Mouse (Mus musculus) left cerebral cortex, adult 2 months (tissue): Measurements from ENCODE around the gene Slc4a4. TPM values are rescaled to one million over a fixed set of nuclear protein-coding genes. Genes with fewer than 3 reads are reported as not detected.
"Not testable (repeated sequence)": the region's sequence is repeated elsewhere in the genome, so short reads cannot be mapped to it uniquely, and the experiment has no call there.

Experiments used
- DNase-seq, 2 experiments: peaks; one replicate each; pipeline ENCODE4 v3.0.0; 2021 to 2022; ENCODE audit warnings: low spot score in 2 of 2, mixed read lengths in 1 of 2; ENCODE audit errors: extremely low spot score in 1 of 2
- H3K27ac ChIP-seq: fragments of 200-600 bp; 2 replicates; pipeline ENCODE4 v1.8.1; 2022
- H3K4me3 ChIP-seq: fragments of 200-600 bp; 2 replicates; pipeline ENCODE4 v1.8.1; 2022
- CTCF ChIP-seq: fragments of 200-600 bp; IDR thresholded peaks from 2 replicates; pipeline ENCODE4 v1.8.1; 2022; ENCODE audit warnings: antibody characterized with exemption, mild to moderate bottlenecking, moderate library complexity
- intact Hi-C: fragments of 180-260 bp; cut with DNase I; formaldehyde crosslinking; loops from one replicate; pipeline ENCODE4 v1.15.1; 2025
- total RNA-seq, 2 experiments: library from RNA; stranded (reverse); gene quantifications; 2 replicates each; pipeline ENCODE4 v1.2.3; 2021

Gene Slc4a4
- total RNA-seq, 2 experiments from 2014 or later = 104 to 119 TPM

- intact Hi-C loops = no loop called here
- no peak overlapping the region for H3K4me3 ChIP-seq
- DNase-seq = no peak
- TF ChIP-seq CTCF = no peak
- H3K27ac ChIP-seq = no peak overlapping the region
Observed at GRCm38 (mm10) chr5:88989018-88989417, 102.4 kb downstream of the Slc4a4 start.

- no peak for DNase-seq
- no peak for TF ChIP-seq CTCF
- H3K27ac ChIP-seq = peak overlapping the region; percentile 6
- H3K4me3 ChIP-seq = no peak overlapping the region
- intact Hi-C loops = no loop called here
Observed at GRCm38 (mm10) chr5:88990196-88990747, 103.7 kb downstream of the Slc4a4 start.

GRCm38 (mm10) chr5:88991309-88991708, 104.7 kb downstream of the Slc4a4 start:
- H3K27ac ChIP-seq = peak overlapping the region; percentile 6; the same call in 1 of the 2 replicates
- intact Hi-C loops, H3K4me3 ChIP-seq, DNase-seq: not testable (repeated sequence)

GRCm38 (mm10) chr5:88994533-88994932, 107.9 kb downstream of the Slc4a4 start:
- TF ChIP-seq CTCF = no peak
- intact Hi-C loops = no loop called here
- peak overlapping the region; percentile 50; the same call in 1 of the 2 replicates for H3K27ac ChIP-seq
- DNase-seq = peak in 1 of 2 experiments; percentile 24
- no peak overlapping the region for H3K4me3 ChIP-seq

GRCm38 (mm10) chr5:88996246-88996645, 109.6 kb downstream of the Slc4a4 start:
- intact Hi-C loops = no loop called here
- Histone ChIP-seq H3K27ac (no peak overlapping the region), H3K4me3 (no peak overlapping the region)
- no peak for DNase-seq
- no peak for TF ChIP-seq CTCF

- no peak for DNase-seq
- H3K27ac ChIP-seq = no peak overlapping the region
- TF ChIP-seq CTCF = no peak
- intact Hi-C loops = no loop called here
- no peak overlapping the region for H3K4me3 ChIP-seq
Observed at GRCm38 (mm10) chr5:88997277-88997676, 110.7 kb downstream of the Slc4a4 start.

- Histone ChIP-seq H3K27ac (no peak overlapping the region), H3K4me3 (no peak overlapping the region)
- no peak for TF ChIP-seq CTCF
- intact Hi-C loops = no loop called here
- DNase-seq = no peak
Observed at GRCm38 (mm10) chr5:88999793-89000192, 113.2 kb downstream of the Slc4a4 start.

GRCm38 (mm10) chr5:89000598-89000997, 114.0 kb downstream of the Slc4a4 start:
- intact Hi-C loops = no loop called here
- H3K27ac ChIP-seq = no peak overlapping the region
- no peak for DNase-seq
- no peak overlapping the region for H3K4me3 ChIP-seq
- no peak for TF ChIP-seq CTCF

GRCm38 (mm10) chr5:89010116-89010515, 123.5 kb downstream of the Slc4a4 start:
- intact Hi-C loops = no loop called here
- Histone ChIP-seq H3K27ac (no peak overlapping the region), H3K4me3 (no peak overlapping the region)
- DNase-seq = no peak
- TF ChIP-seq CTCF = no peak

- Histone ChIP-seq H3K4me3 (no peak overlapping the region), H3K27ac (no peak overlapping the region)
- intact Hi-C loops = no loop called here
- TF ChIP-seq CTCF = no peak
- no peak for DNase-seq
Observed at GRCm38 (mm10) chr5:89012456-89012855, 125.8 kb downstream of the Slc4a4 start.

GRCm38 (mm10) chr5:89014782-89015181, 128.2 kb downstream of the Slc4a4 start:
- Histone ChIP-seq H3K4me3 (no peak overlapping the region), H3K27ac (no peak overlapping the region)
- TF ChIP-seq CTCF = no peak
- intact Hi-C loops = loop anchor here (1.0 to 5.0 kb wide), 2 partner anchors 79 to 128 kb away; no protein-coding TSS in a partner anchor
- DNase-seq = no peak

GRCm38 (mm10) chr5:89015878-89016277, 129.3 kb downstream of the Slc4a4 start:
- no peak for DNase-seq
- no peak overlapping the region for H3K4me3 ChIP-seq
- no peak overlapping the region for H3K27ac ChIP-seq
- TF ChIP-seq CTCF = no peak
- intact Hi-C loops = loop anchor here (1.0 to 5.0 kb wide), 2 partner anchors 81 to 126 kb away; no protein-coding TSS in a partner anchor

GRCm38 (mm10) chr5:89018537-89018936, 131.9 kb downstream of the Slc4a4 start:
- no peak for DNase-seq
- TF ChIP-seq CTCF = no peak
- intact Hi-C loops = loop anchor here (5.0 kb wide), 1 partner anchor 124 kb away; no protein-coding TSS in a partner anchor
- Histone ChIP-seq H3K4me3 (no peak overlapping the region), H3K27ac (no peak overlapping the region)
